Mouse (Mus musculus) erythroblast, embryonic 14.5 days (primary cell): ENCODE measurements around the gene a.

Source experiments
- GATA1 ChIP-seq: IDR thresholded peaks from 2 replicates; pipeline ENCODE4 v1.6.1; 2012; ENCODE audit warnings: low read length, inconsistent platforms, mixed read lengths
- TAL1 ChIP-seq: IDR thresholded peaks from 3 replicates; pipeline ENCODE4 v1.6.1; 2012; ENCODE audit warnings: low read length, inconsistent platforms, mixed read lengths

GRCm38 (mm10) chr2:154832471-154832870 lies 41.3 kb downstream of the a start:
- no peak for TF ChIP-seq GATA1
- no peak for TF ChIP-seq TAL1
